In the genomic region with DNA sequence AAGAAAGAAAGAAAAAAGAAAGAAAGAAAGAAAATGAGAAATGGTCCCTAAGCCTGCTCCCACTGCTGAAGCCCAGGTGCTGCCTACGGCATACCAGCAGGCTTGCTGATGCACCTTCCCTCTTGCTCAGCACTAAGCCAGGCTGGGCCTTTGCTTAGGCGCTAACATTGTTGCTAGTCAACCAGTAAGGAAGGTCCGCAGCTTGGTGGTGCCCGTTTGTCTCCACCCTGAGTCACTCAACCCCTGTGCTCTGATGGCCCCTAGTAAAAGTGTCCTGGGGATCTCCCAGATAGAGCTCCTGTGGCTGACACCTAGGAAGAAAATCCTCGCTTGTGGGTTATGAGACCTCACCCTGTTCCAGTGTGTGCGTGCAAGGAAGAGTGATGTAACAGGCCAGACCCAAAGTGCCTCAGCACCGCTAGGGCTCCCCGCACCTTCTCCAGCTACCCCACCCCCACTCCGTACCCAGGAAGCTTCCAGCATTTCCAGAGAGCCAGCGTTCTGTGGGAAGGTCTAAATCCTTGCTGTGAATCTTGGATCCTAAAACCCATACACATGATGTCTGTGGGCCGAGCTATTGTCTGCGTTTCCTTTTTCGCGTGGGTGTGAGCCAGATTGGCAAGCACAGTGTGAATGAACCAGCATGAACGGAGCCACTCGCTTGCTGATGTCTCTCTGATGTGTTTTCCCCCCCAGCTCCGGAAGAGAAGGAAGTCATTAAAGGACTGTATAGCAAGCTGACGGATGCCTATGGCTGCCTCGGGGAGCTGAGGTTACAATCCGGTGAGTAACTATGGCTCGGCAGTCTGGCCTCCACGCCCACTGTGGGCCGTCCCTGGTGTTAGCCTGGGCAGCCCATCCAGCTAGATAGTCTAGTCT, we compare ENCODE assay signal across 8 mouse cellular contexts. TPM values are rescaled to one million over a fixed set of nuclear protein-coding genes. Genes with fewer than 3 reads are reported as not detected.
DNase-seq lines count a peak whose midpoint lies in the region; ATAC-seq and TF ChIP-seq lines count a peak whose summit lies in the region.

No protein-coding gene starts in this region.

- no peak for TF ChIP-seq POLR2A in brain, embryonic 14.5 days (IDR thresholded peaks at IDR 0.05; ENCODE audit: borderline replicate concordance, extremely low read depth, insufficient read depth, insufficient read length, poor library complexity, severe bottlenecking)
- TF ChIP-seq POLR2A in myocyte (IDR thresholded peaks at IDR 0.05; ENCODE audit: insufficient read length, low read depth) = peak; percentile 77

- peak overlapping the region; percentile 40 for H3K9ac ChIP-seq in kidney, embryonic 14.5 days (ENCODE audit: low read depth, low read length)
- H3K9ac ChIP-seq in intestine, embryonic 14.5 days (ENCODE audit: low read length) = peak overlapping the region; percentile 29; the same call in 1 of the 2 replicates
- H3K9ac ChIP-seq in limb, embryonic 12.5 days (replicated peaks) = peak overlapping the region; percentile 32; the same call in 1 of the 2 replicates

- peak; percentile 51; the same call in 1 of the 2 replicates for ATAC-seq in kidney, embryonic 14.5 days (ENCODE audit: low FRiP score, low TSS enrichment)
- 0 out of 2 replicates have a peak, but pooled peaks have one; percentile 47 for ATAC-seq in intestine, embryonic 14.5 days (replicated peaks; ENCODE audit: low FRiP score, low TSS enrichment, low read depth)
- ATAC-seq in limb, embryonic 12.5 days (ENCODE audit: insufficient number of reproducible peaks, insufficient read depth, low FRiP score, low TSS enrichment, low read depth) = 0 out of 2 replicates have a peak, but pooled peaks have one; percentile 19

- H3K4me2 ChIP-seq in kidney, embryonic 14.5 days (replicated peaks; ENCODE audit: low read depth, low read length) = peak overlapping the region; percentile 33
- H3K4me2 ChIP-seq in intestine, embryonic 14.5 days (ENCODE audit: low read length) = peak overlapping the region; percentile 38
- peak overlapping the region; percentile 39 for H3K4me2 ChIP-seq in limb, embryonic 12.5 days
- H3K4me2 ChIP-seq in myocyte (ENCODE audit: low read depth) = peak overlapping the region; percentile 88

- no peak for DNase-seq in kidney, adult 9 months
- DNase-seq in brain, embryonic 14.5 days (ENCODE audit: low read depth) = peak; percentile 40
- DNase-seq in gastrocnemius, postnatal 14 days = peak; percentile 63
- peak; percentile 58 for DNase-seq in intestine, embryonic 14.5 days (ENCODE audit: low spot score)
- peak; percentile 71 for DNase-seq in thymus, postnatal 14 days

- intact Hi-C loops in gastrocnemius, postnatal 14 days (cut with DNase I; ENCODE audit: low total_unique reads) = no loop called here

- no peak for TF ChIP-seq CTCF in brain, embryonic 14.5 days (IDR thresholded peaks at IDR 0.05; ENCODE audit: borderline replicate concordance, extremely low read depth, insufficient read depth, insufficient read length)

- WGBS in kidney, embryonic 14.5 days = 17% methylated on average over 23 of the region's 23 CpGs
- 36% methylated on average over 23 of the region's 23 CpGs for WGBS in intestine, embryonic 14.5 days
- WGBS in limb, embryonic 12.5 days = 39% methylated on average over 23 of the region's 23 CpGs

- no peak overlapping the region for H3K27ac ChIP-seq in kidney, embryonic 14.5 days (ENCODE audit: low read depth, low read length)
- H3K27ac ChIP-seq in intestine, embryonic 14.5 days (ENCODE audit: low read depth) = peak overlapping the region; percentile 57
- H3K27ac ChIP-seq in limb, embryonic 12.5 days = no peak overlapping the region

- H3ac ChIP-seq in myocyte (ENCODE audit: control insufficient read depth, insufficient read length) = peak overlapping the region; percentile 32

- peak overlapping the region; percentile 9; the same call in 1 of the 2 replicates for H3K4me3 ChIP-seq in kidney, embryonic 14.5 days (ENCODE audit: low read length)
- peak overlapping the region; percentile 17 for H3K4me3 ChIP-seq in intestine, embryonic 14.5 days (ENCODE audit: low read depth, low read length)
- H3K4me3 ChIP-seq in limb, embryonic 12.5 days (replicated peaks) = no peak overlapping the region
- H3K4me3 ChIP-seq in myocyte = peak overlapping the region; percentile 41

- H3K27me3 ChIP-seq in kidney, embryonic 14.5 days (ENCODE audit: control insufficient read depth, insufficient read depth, low read length) = no peaks in the 10 kb centered on the region
- no peaks in the 10 kb centered on the region for H3K27me3 ChIP-seq in intestine, embryonic 14.5 days (replicated peaks; ENCODE audit: control insufficient read depth, insufficient read depth, low read length)
- no peaks in the 10 kb centered on the region for H3K27me3 ChIP-seq in limb, embryonic 12.5 days
- no peaks in the 10 kb centered on the region for H3K27me3 ChIP-seq in myocyte (ENCODE audit: control insufficient read depth, insufficient read depth, insufficient read length)

- peaks cover 32% of the 10 kb centered on the region for H3K79me2 ChIP-seq in myocyte (ENCODE audit: control insufficient read depth, insufficient read depth)

- H3K9me3 ChIP-seq in kidney, embryonic 14.5 days (ENCODE audit: control insufficient read depth, low read length) = no peaks in the 10 kb centered on the region
- H3K9me3 ChIP-seq in intestine, embryonic 14.5 days (ENCODE audit: control insufficient read depth, low read length) = no peaks in the 10 kb centered on the region
- no peaks in the 10 kb centered on the region for H3K9me3 ChIP-seq in limb, embryonic 12.5 days

- no peaks in the 10 kb centered on the region for H3K36me3 ChIP-seq in kidney, embryonic 14.5 days (ENCODE audit: control insufficient read depth, insufficient read depth, low read length)
- H3K36me3 ChIP-seq in intestine, embryonic 14.5 days (ENCODE audit: control insufficient read depth, insufficient read depth, low read length) = no peaks in the 10 kb centered on the region
- no peaks in the 10 kb centered on the region for H3K36me3 ChIP-seq in limb, embryonic 12.5 days
- H3K36me3 ChIP-seq in myocyte (ENCODE audit: control insufficient read depth, insufficient read depth) = no peaks in the 10 kb centered on the region

- peaks cover 30% of the 10 kb centered on the region for H3K4me1 ChIP-seq in kidney, embryonic 14.5 days (ENCODE audit: control insufficient read depth, insufficient read depth, low read length)
- H3K4me1 ChIP-seq in intestine, embryonic 14.5 days (replicated peaks; ENCODE audit: control insufficient read depth, insufficient read depth, low read length) = peaks cover 37% of the 10 kb centered on the region
- peaks cover 21% of the 10 kb centered on the region for H3K4me1 ChIP-seq in limb, embryonic 12.5 days (replicated peaks)

TF ChIP-seq in myocyte, 11 proteins besides CTCF, POLR2A, EP300 and RAD21:
- TF ChIP-seq MYOD1 (IDR thresholded peaks at IDR 0.05; ENCODE audit: control insufficient read depth in 1 of 3, insufficient read length in 2 of 3, low read depth in 2 of 3) = peak in 1 of 3 experiments; percentile 7
- TF ChIP-seq REST (IDR thresholded peaks at IDR 0.05; ENCODE audit: insufficient read depth, insufficient read length) = no peak
- TF ChIP-seq E2F4 (IDR thresholded peaks at IDR 0.05; ENCODE audit: insufficient read depth) = no peak
- TF ChIP-seq POLR2AphosphoS2 (IDR thresholded peaks at IDR 0.05; ENCODE audit: insufficient read length, low read depth) = peak; percentile 63

RNA-seq across cellular contexts. Expression of gene Synj2, which starts 34.3 kb away (rescaled TPM):
- 2.9 and 4.3 TPM in 2 replicates for polyA plus RNA-seq in kidney, embryonic 14.5 days (2014; fragmentation: Nextera tagmentation; extraction: Ambion mirVana)
- 0.81 and 1.6 TPM in 2 replicates for polyA plus RNA-seq in brain, embryonic 14.5 days (2012; rRNA removed)
- 10 to 100 TPM; 28.9 to 44.4 TPM for total RNA-seq in gastrocnemius, postnatal 14 days (2021)
- polyA plus RNA-seq in intestine, embryonic 14.5 days (2014; fragmentation: Nextera tagmentation; extraction: Ambion mirVana) = 9.0 and 10.0 TPM in 2 replicates
- polyA plus RNA-seq in limb, embryonic 12.5 days (2016; fragmentation: Nextera tagmentation; extraction: Ambion mirVana) = 0.92 and 1.2 TPM in 2 replicates
- polyA plus RNA-seq in myocyte (2012; fragmentation: generic; extraction: Trizol) = 32.1 TPM

Comparison
In these comparisons a context has a peak if more than half of its experiments do, and no peak if none do; other contexts are left out.
1. H3K4me2 ChIP-seq: peak in every context shown above with its lines; median percentile 88 in myocyte; 39 in limb, embryonic 12.5 days; 38 in intestine, embryonic 14.5 days; 33 in kidney, embryonic 14.5 days.